Mouse (Mus musculus): Measurements from ENCODE around the gene Tmed9.

GRCm38 (mm10) chr13:55523951-55524600 lies 49.5 kb upstream of the Tmed9 start:
- TF ChIP-seq CTCF (conservative IDR thresholded peaks at IDR 0.05; ENCODE audit: low read length) (no peak), NANOG (IDR thresholded peaks at IDR 0.05; ENCODE audit: borderline replicate concordance, low read length) (no peak), POU5F1 (IDR thresholded peaks at IDR 0.05; ENCODE audit: borderline replicate concordance, low read length) (no peak)
